Mouse (Mus musculus): Measurements from ENCODE around the gene Gprin1.

DNA sequence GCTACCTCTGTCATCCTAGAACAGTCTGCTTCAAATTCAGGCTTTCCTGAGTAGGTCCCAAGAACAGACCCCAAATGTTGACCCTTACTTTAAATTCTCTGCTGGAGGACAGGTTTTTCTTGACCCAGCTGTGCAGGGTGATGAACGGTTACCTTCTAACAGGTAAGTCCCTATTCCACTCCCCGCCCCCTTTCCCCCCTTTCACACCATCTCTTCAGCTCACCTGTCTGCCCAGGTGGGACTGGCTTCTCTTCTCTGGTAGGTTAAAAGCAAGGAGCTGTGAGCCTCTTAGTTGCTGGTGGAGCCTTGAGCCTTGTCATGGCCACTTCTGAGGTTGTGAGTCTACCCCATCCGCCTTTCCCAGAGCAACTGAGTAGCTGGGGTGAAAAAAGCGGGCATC lies 34.0 kb upstream of the Gprin1 start, which contains the start of gene Eif4e1b:
- no peak for TF ChIP-seq MAX (IDR thresholded peaks at IDR 0.05; ENCODE audit: low read depth)
- no peak for TF ChIP-seq POLR2A (IDR thresholded peaks at IDR 0.05; ENCODE audit: insufficient read length, low read depth)
- TF ChIP-seq MYOD1 (IDR thresholded peaks at IDR 0.05; ENCODE audit: control insufficient read depth in 1 of 3, insufficient read length in 2 of 3, low read depth in 2 of 3), result no peak
- TF ChIP-seq E2F4 (IDR thresholded peaks at IDR 0.05; ENCODE audit: insufficient read depth), result no peak
- TF ChIP-seq TCF12 (IDR thresholded peaks at IDR 0.05; ENCODE audit: insufficient read depth, poor library complexity, severe bottlenecking), result no peak
- TF ChIP-seq USF1 (IDR thresholded peaks at IDR 0.05; ENCODE audit: low read depth), result no peak
- TF ChIP-seq POLR2AphosphoS2 (IDR thresholded peaks at IDR 0.05; ENCODE audit: insufficient read length, low read depth), result no peak
- TF ChIP-seq SRF (IDR thresholded peaks at IDR 0.05; ENCODE audit: control insufficient read depth, insufficient read length, low read depth), result no peak

All from myocyte (in vitro differentiated cells).